Mouse (Mus musculus) thymus, adult 2 months (tissue): ENCODE results near the gene Celf1. TPM values are rescaled to one million over a fixed set of nuclear protein-coding genes. Genes with fewer than 3 reads are reported as not detected.

Experiments used
- DNase-seq: peaks from one replicate; pipeline ENCODE4 v3.0.0; 2021
- H3K27ac ChIP-seq: fragments of 200-500 bp; 2 replicates; pipeline ENCODE4 v1.5.1; 2012; ENCODE audit warnings: low read length, control low read depth; ENCODE audit not compliant: control insufficient read depth, insufficient read depth
- H3K27me3 ChIP-seq: fragments of 200-500 bp; 2 replicates; pipeline ENCODE4 v1.6.1; 2012; ENCODE audit warnings: mild to moderate bottlenecking, low read length, moderate library complexity, mixed read lengths; ENCODE audit not compliant: control insufficient read depth, insufficient read depth
- H3K36me3 ChIP-seq: fragments of 200-500 bp; 2 replicates; pipeline ENCODE4 v1.6.1; 2012; ENCODE audit warnings: mild to moderate bottlenecking, low read length, moderate library complexity; ENCODE audit not compliant: control insufficient read depth, insufficient read depth
- H3K4me1 ChIP-seq: fragments of 200-500 bp; replicated peaks from 2 replicates; pipeline ENCODE4 v1.6.1; 2012; ENCODE audit warnings: low read length; ENCODE audit not compliant: control insufficient read depth, insufficient read depth
- H3K4me3 ChIP-seq: fragments of 200-500 bp; 2 replicates; pipeline ENCODE4 v1.5.1; 2012; ENCODE audit warnings: mild to moderate bottlenecking, low read length, control low read depth, moderate library complexity; ENCODE audit not compliant: control insufficient read depth, insufficient read depth
- CTCF ChIP-seq: fragments of 200-500 bp; IDR thresholded peaks from 2 replicates; pipeline ENCODE4 v1.5.1; 2012; ENCODE audit warnings: mild to moderate bottlenecking, control low read depth, low read length, moderate library complexity, borderline replicate concordance; ENCODE audit not compliant: control insufficient read depth, poor library complexity, insufficient read depth; ENCODE audit errors: extremely low read depth
- POLR2A ChIP-seq: fragments of 200-500 bp; IDR thresholded peaks from 2 replicates; pipeline ENCODE4 v1.6.1; 2012; ENCODE audit warnings: mild to moderate bottlenecking, low read length, control low read depth, moderate library complexity; ENCODE audit not compliant: control insufficient read depth, poor library complexity, insufficient read depth; ENCODE audit errors: extremely low read depth
- WGBS: fragments of 180-500 bp; shearing (Covaris S2); methylation state at CpG from one replicate; pipeline ENCODE4 v1.1.7; 2018; 5-methylcytosine and 5-hydroxymethylcytosine counted together
- polyA plus RNA-seq: library from polyadenylated mRNA; depleted of rRNA; stranded (reverse); fragments of >200 nt; gene quantifications from 2 replicates; pipeline ENCODE4 v1.2.3, GENCODE M21; 2012; rRNA removed

Celf1 gene
- polyA plus RNA-seq, 1 experiment, result 92.7 TPM

DNA sequence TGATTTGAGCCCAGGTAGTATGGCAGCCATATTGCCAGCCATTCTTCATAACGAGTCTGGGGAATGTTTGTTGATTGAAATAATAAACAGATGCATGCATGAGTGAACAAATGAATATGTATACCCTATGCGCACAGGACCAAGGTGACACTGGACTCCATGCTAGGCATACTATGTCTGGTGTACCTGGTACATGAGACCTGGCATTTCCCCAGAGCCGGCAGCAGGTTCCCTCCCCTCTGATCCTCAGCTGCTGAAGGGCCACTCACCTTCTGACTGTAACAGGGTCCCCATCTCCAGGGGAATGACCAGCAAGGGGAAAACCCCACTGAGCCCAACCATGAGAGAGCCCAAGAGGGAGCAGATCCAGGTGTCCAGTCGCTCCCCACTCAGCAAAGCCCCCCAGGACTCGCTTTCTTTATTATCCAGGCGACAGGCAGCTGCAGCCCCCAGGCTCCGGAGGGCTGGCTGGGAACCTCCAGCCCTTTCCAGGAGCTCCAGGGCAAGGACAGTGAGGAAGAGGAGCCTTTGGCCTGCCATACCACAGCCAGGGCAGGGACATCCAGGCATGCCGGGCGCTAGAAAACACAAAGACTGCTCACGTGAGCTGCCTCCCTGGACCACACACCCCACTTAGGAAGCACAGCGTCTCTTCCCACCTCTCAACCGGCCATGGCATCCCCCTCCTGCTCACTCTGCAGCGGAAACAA, 128.1 kb downstream of the Celf1 start:
- TF ChIP-seq POLR2A, result no peak
- TF ChIP-seq CTCF, result no peak
- Histone ChIP-seq H3K27me3 (no peaks in the 10 kb centered on the region), H3K4me1 (peaks cover 4% of the 10 kb centered on the region), H3K4me3 (no peak overlapping the region), H3K27ac (no peak overlapping the region), H3K36me3 (no peaks in the 10 kb centered on the region; the same call in 1 of the 2 replicates)
- WGBS, result 93% methylated on average over 13 of the region's 13 CpGs
- no peak for DNase-seq

DNA sequence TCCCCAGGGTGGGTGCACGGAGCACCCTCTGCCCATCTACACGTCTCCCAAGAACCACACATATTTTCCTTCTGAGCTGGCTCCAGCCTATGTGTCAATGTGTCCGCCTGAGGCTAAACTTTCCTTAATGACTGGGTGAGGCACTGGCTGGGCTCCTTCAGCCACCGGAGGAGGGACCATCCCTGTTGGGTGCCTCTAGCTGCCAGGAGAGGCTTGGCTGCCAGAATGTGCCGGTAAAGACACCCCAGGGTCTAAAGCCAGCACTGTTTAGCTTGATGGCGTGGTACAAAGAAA, 128.6 kb downstream of the Celf1 start:
- Histone ChIP-seq H3K36me3 (no peaks in the 10 kb centered on the region), H3K27ac (no peak overlapping the region), H3K4me3 (no peak overlapping the region), H3K27me3 (no peaks in the 10 kb centered on the region), H3K4me1 (peaks cover 4% of the 10 kb centered on the region)
- no peak for DNase-seq
- WGBS, result 95% methylated on average over 6 of the region's 6 CpGs
- TF ChIP-seq POLR2A (no peak), CTCF (no peak)

Other genes with a start within 250 kb of the Celf1 start
- gene Fnbp4, start 195.0 kb upstream of the Celf1 start, polyA plus RNA-seq, result 101 and 105 TPM in 2 replicates
- 0.31 and 0.44 TPM in 2 replicates for gene Agbl2, start 157.7 kb upstream of the Celf1 start, polyA plus RNA-seq
- gene Mtch2, start 93.2 kb upstream of the Celf1 start, polyA plus RNA-seq, result 44.2 and 57.2 TPM in 2 replicates
- gene C1qtnf4, start 54.5 kb upstream of the Celf1 start, polyA plus RNA-seq, result 2.5 and 4.9 TPM in 2 replicates
- gene Kbtbd4, start 35.6 kb upstream of the Celf1 start, polyA plus RNA-seq, result 26.9 and 29.1 TPM in 2 replicates
- 133 and 163 TPM in 2 replicates for gene Ndufs3, start 35.6 kb upstream of the Celf1 start, polyA plus RNA-seq
- gene Rapsn, start 95.2 kb downstream of the Celf1 start, polyA plus RNA-seq, result 9.0 and 10.1 TPM in 2 replicates
- gene Psmc3, start 113.6 kb downstream of the Celf1 start, polyA plus RNA-seq, result 103 and 114 TPM in 2 replicates
- 45.8 and 59.0 TPM in 2 replicates for gene Slc39a13, start 130.0 kb downstream of the Celf1 start, polyA plus RNA-seq
- gene Spi1, start 142.0 kb downstream of the Celf1 start, polyA plus RNA-seq, result 53.6 and 55.7 TPM in 2 replicates
- gene Mybpc3, start 177.8 kb downstream of the Celf1 start, polyA plus RNA-seq, result 2.4 and 57.9 TPM in 2 replicates
- 63.9 and 69.3 TPM in 2 replicates for gene Madd, start 243.5 kb downstream of the Celf1 start, polyA plus RNA-seq